Mouse (Mus musculus): ENCODE measurements around the gene Asic1. TPM values are rescaled to one million over a fixed set of nuclear protein-coding genes. Genes with fewer than 3 reads are reported as not detected.

Gene Asic1
- polyA plus RNA-seq, 2 experiments: 1.4 to 3.4 TPM

GRCm38 (mm10) chr15:99662371-99662770, 7.8 kb upstream of the Asic1 start:
- peaks cover 25% of the 10 kb centered on the region for H3K27me3 ChIP-seq (ENCODE audit: control insufficient read depth, insufficient read depth, low read length)
- DNase-seq (ENCODE audit: low spot score): no peak
- H3K9ac ChIP-seq (ENCODE audit: low read depth, low read length, severe bottlenecking): no peak overlapping the region
- no peak overlapping the region for H3K27ac ChIP-seq (replicated peaks; ENCODE audit: low read depth, low read length)
- H3K36me3 ChIP-seq (ENCODE audit: control insufficient read depth, insufficient read depth, low read length): no peaks in the 10 kb centered on the region
- WGBS: 37% methylated on average over 7 of the region's 7 CpGs
- peaks cover 11% of the 10 kb centered on the region for H3K4me1 ChIP-seq (ENCODE audit: control insufficient read depth, insufficient read depth, low read length)
- no peak overlapping the region for H3K4me2 ChIP-seq (replicated peaks; ENCODE audit: low read depth, low read length, severe bottlenecking)
- H3K4me3 ChIP-seq (replicated peaks; ENCODE audit: low read length): no peak overlapping the region
- ATAC-seq (ENCODE audit: low FRiP score, low read depth): no peak
- no peak for TF ChIP-seq POLR2A (IDR thresholded peaks at IDR 0.05; ENCODE audit: borderline replicate concordance, extremely low read depth, insufficient read depth, insufficient read length)
- H3K9me3 ChIP-seq (ENCODE audit: control insufficient read depth, low read length): no peaks in the 10 kb centered on the region

- no peaks in the 10 kb centered on the region for H3K36me3 ChIP-seq (ENCODE audit: control insufficient read depth, insufficient read depth, low read length)
- WGBS: 4% methylated on average over 16 of the region's 17 CpGs
Observed at GRCm38 (mm10) chr15:99663964-99664599, 6.1 kb upstream of the Asic1 start.

GRCm38 (mm10) chr15:99664600-99665451, 5.3 kb upstream of the Asic1 start:
- TF ChIP-seq POLR2A (IDR thresholded peaks at IDR 0.05; ENCODE audit: borderline replicate concordance, extremely low read depth, insufficient read depth, insufficient read length): no peak
- WGBS: 2% methylated on average over 49 of the region's 52 CpGs
- H3K27me3 ChIP-seq (ENCODE audit: control insufficient read depth, insufficient read depth, low read length): peaks cover 33% of the 10 kb centered on the region

More at GRCm38 (mm10) chr15:99663964-99664599, 6.1 kb upstream of the Asic1 start:
- Histone ChIP-seq H3K9ac (ENCODE audit: low read depth, low read length, severe bottlenecking) (peak overlapping the region; percentile 52), H3K4me2 (replicated peaks; ENCODE audit: low read depth, low read length, severe bottlenecking) (peak overlapping the region; percentile 88), H3K27me3 (ENCODE audit: control insufficient read depth, insufficient read depth, low read length) (peaks cover 26% of the 10 kb centered on the region), H3K9me3 (ENCODE audit: control insufficient read depth, low read length) (no peaks in the 10 kb centered on the region), H3K4me1 (ENCODE audit: control insufficient read depth, insufficient read depth, low read length) (peaks cover 11% of the 10 kb centered on the region), H3K27ac (replicated peaks; ENCODE audit: low read depth, low read length) (no peak overlapping the region), H3K4me3 (replicated peaks; ENCODE audit: low read length) (peak overlapping the region; percentile 44)
- ATAC-seq (ENCODE audit: low FRiP score, low read depth): no peak
- no peak for DNase-seq (ENCODE audit: low spot score)
- TF ChIP-seq POLR2A (IDR thresholded peaks at IDR 0.05; ENCODE audit: borderline replicate concordance, extremely low read depth, insufficient read depth, insufficient read length): no peak

GRCm38 (mm10) chr15:99667544-99667943, 2.6 kb upstream of the Asic1 start:
- DNase-seq (ENCODE audit: low spot score) (no peak), ATAC-seq (ENCODE audit: low FRiP score, low read depth) (no peak)
- Histone ChIP-seq H3K4me3 (replicated peaks; ENCODE audit: low read length) (no peak overlapping the region), H3K27ac (replicated peaks; ENCODE audit: low read depth, low read length) (no peak overlapping the region), H3K36me3 (ENCODE audit: control insufficient read depth, insufficient read depth, low read length) (no peaks in the 10 kb centered on the region), H3K4me2 (replicated peaks; ENCODE audit: low read depth, low read length, severe bottlenecking) (no peak overlapping the region), H3K4me1 (ENCODE audit: control insufficient read depth, insufficient read depth, low read length) (peaks cover 11% of the 10 kb centered on the region), H3K9ac (ENCODE audit: low read depth, low read length, severe bottlenecking) (no peak overlapping the region), H3K27me3 (ENCODE audit: control insufficient read depth, insufficient read depth, low read length) (peaks cover 61% of the 10 kb centered on the region), H3K9me3 (ENCODE audit: control insufficient read depth, low read length) (no peaks in the 10 kb centered on the region)
- 97% methylated on average over 2 of the region's 2 CpGs for WGBS
- no peak for TF ChIP-seq POLR2A (IDR thresholded peaks at IDR 0.05; ENCODE audit: borderline replicate concordance, extremely low read depth, insufficient read depth, insufficient read length)

More at GRCm38 (mm10) chr15:99664600-99665451, 5.3 kb upstream of the Asic1 start:
- Histone ChIP-seq H3K4me2 (replicated peaks; ENCODE audit: low read depth, low read length, severe bottlenecking) (peak overlapping the region; percentile 88), H3K27ac (replicated peaks; ENCODE audit: low read depth, low read length) (no peak overlapping the region), H3K36me3 (ENCODE audit: control insufficient read depth, insufficient read depth, low read length) (no peaks in the 10 kb centered on the region), H3K9me3 (ENCODE audit: control insufficient read depth, low read length) (no peaks in the 10 kb centered on the region), H3K4me3 (replicated peaks; ENCODE audit: low read length) (peak overlapping the region; percentile 44), H3K9ac (ENCODE audit: low read depth, low read length, severe bottlenecking) (peak overlapping the region; percentile 52), H3K4me1 (ENCODE audit: control insufficient read depth, insufficient read depth, low read length) (peaks cover 11% of the 10 kb centered on the region)
- DNase-seq (ENCODE audit: low spot score): peak; percentile 52
- peak; percentile 45; the same call in 1 of the 2 replicates for ATAC-seq (ENCODE audit: low FRiP score, low read depth)

- Histone ChIP-seq H3K27ac (replicated peaks; ENCODE audit: low read depth, low read length) (no peak overlapping the region), H3K27me3 (ENCODE audit: control insufficient read depth, insufficient read depth, low read length) (peaks cover 61% of the 10 kb centered on the region), H3K4me1 (ENCODE audit: control insufficient read depth, insufficient read depth, low read length) (peaks cover 11% of the 10 kb centered on the region), H3K9me3 (ENCODE audit: control insufficient read depth, low read length) (no peaks in the 10 kb centered on the region), H3K9ac (ENCODE audit: low read depth, low read length, severe bottlenecking) (no peak overlapping the region), H3K4me2 (replicated peaks; ENCODE audit: low read depth, low read length, severe bottlenecking) (no peak overlapping the region), H3K4me3 (replicated peaks; ENCODE audit: low read length) (no peak overlapping the region), H3K36me3 (ENCODE audit: control insufficient read depth, insufficient read depth, low read length) (no peaks in the 10 kb centered on the region)
- WGBS: 1% methylated on average over 12 of the region's 12 CpGs
- no peak for TF ChIP-seq POLR2A (IDR thresholded peaks at IDR 0.05; ENCODE audit: borderline replicate concordance, extremely low read depth, insufficient read depth, insufficient read length)
- no peak for ATAC-seq (ENCODE audit: low FRiP score, low read depth)
- DNase-seq (ENCODE audit: low spot score): peak; percentile 83
Observed at GRCm38 (mm10) chr15:99668881-99669280, 1.3 kb upstream of the Asic1 start.
